Mouse (Mus musculus) layer of hippocampus, postnatal 25 days (tissue): ENCODE measurements at regions not wholly inside any gene's neighbourhood (a gene's known extent, or its start where the extent isn't known, plus 50 kb on each side); places are given as distances from the start of the nearest gene placed in this dataset.
"Not testable (repeated sequence)": the region's sequence is repeated elsewhere in the genome, so short reads cannot be mapped to it uniquely, and the experiment has no call there.

ENCODE experiments used
- DNase-seq, 2 experiments: peaks; one replicate each; pipeline ENCODE4 v3.0.0; 2022; ENCODE audit warnings: mixed read lengths in 2 of 2, low spot score in 1 of 2; ENCODE audit errors: extremely low spot score in 1 of 2

- DNase-seq = no peak
These were observed 164.9 kb upstream of the Klf6 start for GRCm38 (mm10) chr13:5696377-5696776.

- DNase-seq = not testable (repeated sequence)
These were observed 164.0 kb upstream of the Klf6 start for GRCm38 (mm10) chr13:5697329-5697728.

GRCm38 (mm10) chr13:5702071-5702470 lies 159.2 kb upstream of the Klf6 start:
- no peak for DNase-seq

- DNase-seq = no peak
These were observed 156.3 kb upstream of the Klf6 start for GRCm38 (mm10) chr13:5704991-5705390.

GRCm38 (mm10) chr13:5711646-5712045 lies 149.6 kb upstream of the Klf6 start:
- DNase-seq = no peak

GRCm38 (mm10) chr13:5713195-5713863 lies 148.0 kb upstream of the Klf6 start:
- DNase-seq = no peak

GRCm38 (mm10) chr13:5714191-5714591 lies 147.1 kb upstream of the Klf6 start:
- no peak for DNase-seq

- DNase-seq = no peak
These were observed 146.5 kb upstream of the Klf6 start for GRCm38 (mm10) chr13:5714793-5715192.

- DNase-seq = no peak
These were observed 144.5 kb upstream of the Klf6 start for GRCm38 (mm10) chr13:5716749-5717148.

GRCm38 (mm10) chr13:5723319-5723718 lies 138.0 kb upstream of the Klf6 start:
- DNase-seq = no peak

GRCm38 (mm10) chr13:5724364-5724763 lies 136.9 kb upstream of the Klf6 start:
- DNase-seq = no peak

GRCm38 (mm10) chr13:5725984-5726383 lies 135.3 kb upstream of the Klf6 start:
- DNase-seq = no peak

GRCm38 (mm10) chr13:5726446-5726845 lies 134.8 kb upstream of the Klf6 start:
- no peak for DNase-seq

- no peak for DNase-seq
These were observed 133.1 kb upstream of the Klf6 start for GRCm38 (mm10) chr13:5728172-5728571.

GRCm38 (mm10) chr13:5728808-5729207 lies 132.5 kb upstream of the Klf6 start:
- no peak for DNase-seq

- no peak for DNase-seq
These were observed 131.7 kb upstream of the Klf6 start for GRCm38 (mm10) chr13:5729426-5730068.

- no peak for DNase-seq
These were observed 129.1 kb upstream of the Klf6 start for GRCm38 (mm10) chr13:5732206-5732605.

GRCm38 (mm10) chr13:5735027-5735624 lies 126.2 kb upstream of the Klf6 start:
- DNase-seq = no peak

GRCm38 (mm10) chr13:5736472-5736871 lies 124.8 kb upstream of the Klf6 start:
- no peak for DNase-seq

- DNase-seq = no peak
These were observed 124.1 kb upstream of the Klf6 start for GRCm38 (mm10) chr13:5737214-5737613.

- no peak for DNase-seq
These were observed 120.5 kb upstream of the Klf6 start for GRCm38 (mm10) chr13:5740805-5741204.

- no peak for DNase-seq
These were observed 116.3 kb upstream of the Klf6 start for GRCm38 (mm10) chr13:5744949-5745348.
